Mouse (Mus musculus): Measurements from ENCODE around the gene Dync1h1. TPM values are rescaled to one million over a fixed set of nuclear protein-coding genes. Genes with fewer than 3 reads are reported as not detected.

Gene Dync1h1
- total RNA-seq, 2 experiments from 2014 or later = 66.2 to 107 TPM

GRCm38 (mm10) chr12:110713784-110714183 is 112.5 kb downstream of the Dync1h1 start:
- peak; percentile 52; the same call in 1 of the 2 replicates for ATAC-seq (replicated peaks; ENCODE audit: low FRiP score, poor library complexity, severe bottlenecking)

GRCm38 (mm10) chr12:110714215-110714614 is 113.0 kb downstream of the Dync1h1 start:
- no peak for ATAC-seq (replicated peaks; ENCODE audit: low FRiP score, poor library complexity, severe bottlenecking)

GRCm38 (mm10) chr12:110716004-110716403 is 114.8 kb downstream of the Dync1h1 start:
- no peak for ATAC-seq (replicated peaks; ENCODE audit: low FRiP score, poor library complexity, severe bottlenecking)

Other genes starting within 250 kb of the Dync1h1 start
- 65.2 and 80.1 TPM in 2 replicates for gene Ppp2r5c, start 154.3 kb upstream of the Dync1h1 start, total RNA-seq (2015; ENCODE audit: low replicate concordance)
- gene Ppp2r5c, start 154.3 kb upstream of the Dync1h1 start, total RNA-seq (2017; ENCODE audit: low replicate concordance) = 113 and 118 TPM in 2 replicates
- gene 1700001K19Rik, start 81.2 kb downstream of the Dync1h1 start, total RNA-seq (2015; ENCODE audit: low replicate concordance) = not detected in 2 replicates
- not detected in 2 replicates for gene 1700001K19Rik, start 81.2 kb downstream of the Dync1h1 start, total RNA-seq (2017; ENCODE audit: low replicate concordance)
- gene Hsp90aa1, start 101.3 kb downstream of the Dync1h1 start, total RNA-seq (2015; ENCODE audit: low replicate concordance) = 338 and 340 TPM in 2 replicates
- 564 and 616 TPM in 2 replicates for gene Hsp90aa1, start 101.3 kb downstream of the Dync1h1 start, total RNA-seq (2017; ENCODE audit: low replicate concordance)
- 32.3 and 35.3 TPM in 2 replicates for gene Wdr20, start 136.5 kb downstream of the Dync1h1 start, total RNA-seq (2015; ENCODE audit: low replicate concordance)
- gene Wdr20, start 136.5 kb downstream of the Dync1h1 start, total RNA-seq (2017; ENCODE audit: low replicate concordance) = 43.7 and 56.5 TPM in 2 replicates
- not detected in 2 replicates for gene Mok, start 239.5 kb downstream of the Dync1h1 start, total RNA-seq (2015; ENCODE audit: low replicate concordance)
- 0.26 TPM in 1 of 2 replicates, not detected in the other for gene Mok, start 239.5 kb downstream of the Dync1h1 start, total RNA-seq (2017; ENCODE audit: low replicate concordance)
- 1.1 TPM in 1 of 2 replicates, not detected in the other for gene Zfp839, start 248.8 kb downstream of the Dync1h1 start, total RNA-seq (2015; ENCODE audit: low replicate concordance)
- gene Zfp839, start 248.8 kb downstream of the Dync1h1 start, total RNA-seq (2017; ENCODE audit: low replicate concordance) = 0.77 TPM in 1 of 2 replicates, not detected in the other